Mouse (Mus musculus): ENCODE data around the gene Acaa1b. TPM values are rescaled to one million over a fixed set of nuclear protein-coding genes. Genes with fewer than 3 reads are reported as not detected.

The Acaa1b gene
- polyA plus RNA-seq (2017; shearing (Covaris generic)), result 0.29 TPM

DNA sequence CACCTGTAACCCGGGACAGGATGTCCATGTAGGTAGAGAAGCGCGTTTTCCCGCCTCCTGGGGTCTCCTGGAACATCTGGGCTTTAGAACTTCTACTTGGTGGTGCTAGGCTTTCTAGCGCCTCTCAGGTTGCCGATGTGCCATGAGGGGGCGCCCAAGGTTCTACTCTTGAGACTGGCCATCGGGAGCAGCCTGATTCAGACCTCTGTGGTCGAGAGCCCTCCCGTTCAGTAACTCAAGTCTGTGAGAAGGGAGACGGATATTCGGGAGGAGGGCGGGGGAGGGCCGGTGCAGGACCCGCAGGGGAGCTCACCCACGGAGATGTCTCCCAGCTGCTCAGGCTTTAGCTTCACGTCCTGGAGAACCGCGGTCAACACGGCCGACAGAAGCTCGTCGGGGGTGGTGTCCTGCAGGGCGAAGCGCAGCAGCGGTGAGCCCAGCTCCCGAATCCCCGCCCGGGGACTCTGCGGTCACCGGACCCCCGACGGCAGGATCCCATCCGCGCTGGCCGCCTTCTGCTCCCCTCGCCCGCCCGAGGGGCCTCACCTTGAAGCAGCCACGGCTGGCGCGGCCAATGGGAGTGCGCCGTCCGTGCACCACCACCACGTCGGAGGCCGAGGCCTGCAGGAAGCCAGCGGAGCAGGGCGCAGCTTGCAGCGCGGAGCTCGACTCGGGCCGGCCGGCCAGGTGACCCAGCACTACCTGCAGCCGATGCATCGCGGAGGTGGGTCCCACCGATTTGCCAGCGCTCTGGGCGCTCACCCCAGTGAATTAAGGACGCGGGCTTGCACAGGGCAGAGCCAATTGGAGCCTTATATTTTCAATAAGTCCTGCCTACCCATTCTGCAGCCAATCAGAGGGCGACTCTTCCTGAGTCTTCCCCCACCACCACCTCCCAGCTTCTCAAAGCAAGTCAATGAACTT is at the start of gene Acaa1b:
Acaa1b (minus strand) TSS at position 816 of the 924 bp plus-strand sequence.

DNA sequence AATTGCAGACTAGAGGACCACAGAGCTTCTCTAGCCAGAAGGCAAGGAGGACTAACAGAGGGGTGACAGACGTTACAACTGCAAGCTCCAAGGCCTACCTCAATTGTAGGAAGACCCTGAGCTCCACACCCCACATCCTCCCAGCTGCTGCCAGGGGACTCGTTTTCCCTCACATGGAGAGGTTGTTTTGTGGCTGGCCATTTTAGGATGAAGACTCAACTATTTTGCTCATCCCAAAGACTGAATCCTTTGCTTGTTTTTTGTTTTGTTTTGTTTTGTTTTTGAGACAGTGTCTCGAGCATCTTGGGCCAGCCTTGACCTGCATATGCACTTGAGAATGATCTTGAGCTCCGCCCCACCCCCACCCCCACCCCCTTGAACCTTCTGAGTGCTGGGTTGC is 2.0 kb upstream of the Acaa1b start, which contains the start of gene Gm47289:
Gm47289 (plus strand) TSS at position 301 of the 400 bp plus-strand sequence.

DNA sequence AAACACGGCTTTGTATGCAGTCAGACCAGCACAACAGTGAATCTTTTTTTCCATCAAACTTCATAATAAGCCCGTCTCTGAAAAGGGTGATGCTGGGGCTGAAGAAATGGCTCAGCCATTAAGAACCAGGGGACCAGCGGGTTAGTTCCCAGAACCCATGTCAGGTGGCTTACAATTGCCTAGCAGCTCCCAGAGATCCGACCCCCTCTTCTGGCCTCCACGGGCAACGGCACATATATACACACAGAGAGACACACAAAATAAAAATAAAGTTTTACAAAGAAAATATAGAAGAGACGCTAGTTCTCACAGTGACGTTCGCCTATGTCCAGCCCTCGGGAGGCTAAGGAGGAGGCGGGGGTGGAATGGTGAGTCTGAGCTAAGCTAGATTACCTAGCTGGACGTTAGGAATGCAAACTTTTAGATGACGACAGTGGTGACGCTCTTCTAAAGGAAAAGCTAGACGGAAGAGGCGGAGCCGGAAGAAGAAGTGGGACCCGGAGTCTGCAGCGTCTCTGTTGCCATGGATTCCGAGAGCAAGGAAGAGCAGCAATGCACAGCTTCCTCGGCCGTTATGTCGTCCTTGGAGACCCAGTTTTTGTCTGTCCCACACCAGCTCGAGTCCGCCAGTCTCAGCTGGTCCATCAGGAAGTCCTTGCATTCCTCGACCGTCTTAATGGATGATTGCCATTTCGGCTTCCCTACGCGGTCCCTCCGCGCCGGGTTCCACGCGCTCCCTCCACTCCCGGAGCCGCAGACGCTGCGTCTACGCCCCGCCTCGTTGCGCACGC is 54.7 kb downstream of the Acaa1b start, which contains the start of gene Dlec1:
Dlec1 (plus strand) TSS at position 487 of the 791 bp plus-strand sequence.

Other genes with a start within 250 kb of the Acaa1b start
- 0.95 TPM for gene Ctdspl, start 230.6 kb downstream of the Acaa1b start, polyA plus RNA-seq (2017; shearing (Covaris generic))
- 32.7 TPM for gene Vill, start 104.3 kb downstream of the Acaa1b start, polyA plus RNA-seq (2017; shearing (Covaris generic))
- gene Plcd1, start 63.6 kb downstream of the Acaa1b start, polyA plus RNA-seq (2017; shearing (Covaris generic)), result 2.5 TPM
- gene Dlec1, start 54.6 kb downstream of the Acaa1b start, polyA plus RNA-seq (2017; shearing (Covaris generic)), result 0.08 TPM
- not detected for gene Gm47289, start 2.1 kb upstream of the Acaa1b start, polyA plus RNA-seq (2017; shearing (Covaris generic))
- gene Slc22a13, start 52.0 kb upstream of the Acaa1b start, polyA plus RNA-seq (2017; shearing (Covaris generic)), result 0.10 TPM
- gene Oxsr1, start 165.3 kb upstream of the Acaa1b start, polyA plus RNA-seq (2017; shearing (Covaris generic)), result 22.7 TPM
- 112 TPM for gene Acaa1a, start 182.6 kb upstream of the Acaa1b start, polyA plus RNA-seq (2017; shearing (Covaris generic))
- gene Myd88, start 184.3 kb upstream of the Acaa1b start, polyA plus RNA-seq (2017; shearing (Covaris generic)), result 87.5 TPM
- 0.81 TPM for gene Xylb, start 200.3 kb upstream of the Acaa1b start, polyA plus RNA-seq (2017; shearing (Covaris generic))
- not detected for gene Slc22a14, start 208.5 kb upstream of the Acaa1b start, polyA plus RNA-seq (2017; shearing (Covaris generic))
- 0.71 TPM for gene Acvr2b, start 245.0 kb upstream of the Acaa1b start, polyA plus RNA-seq (2017; shearing (Covaris generic))